Mouse (Mus musculus): ENCODE measurements around the gene Vma21-ps. TPM values are rescaled to one million over a fixed set of nuclear protein-coding genes. Genes with fewer than 3 reads are reported as not detected.

Vma21-ps gene
- 1.5 and 5.7 TPM in 2 replicates for polyA plus RNA-seq (2012; rRNA removed)

DNA sequence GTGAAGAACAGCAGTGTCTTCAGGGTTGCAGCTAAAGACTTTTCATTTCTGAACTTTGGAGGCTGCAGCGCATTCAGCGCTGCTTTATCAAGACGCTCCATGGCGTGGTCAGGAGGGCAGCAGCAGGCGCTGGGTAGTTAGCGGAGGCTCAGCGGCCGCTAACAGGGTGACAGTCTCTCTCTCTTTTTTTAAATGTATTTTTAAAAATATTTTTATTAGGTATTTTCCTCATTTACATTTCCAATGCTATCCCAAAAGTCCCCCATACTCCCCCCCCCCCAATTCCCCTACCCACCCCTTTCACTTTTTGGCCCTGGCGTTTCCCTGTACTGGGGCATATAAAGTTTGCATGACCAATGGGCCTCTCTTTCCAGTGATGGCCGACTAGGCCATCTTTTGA is at the start of gene Vma21-ps:
Gene Vma21-ps, minus strand, starts transcription at position 101 of the 400 bp plus-strand sequence.

Other genes with a start within 250 kb of the Vma21-ps start
- 31.4 and 41.4 TPM in 2 replicates for gene Smc2, start 58.0 kb downstream of the Vma21-ps start, polyA plus RNA-seq (2012; rRNA removed)
- not detected in 2 replicates for gene Toporsl, start 99.0 kb upstream of the Vma21-ps start, polyA plus RNA-seq (2012; rRNA removed)